ENCODE assay signal across 27 mouse cellular contexts in genomic region chr10:68512433-68513019, GRCm38 (mm10). TPM values are rescaled to one million over a fixed set of nuclear protein-coding genes. Genes with fewer than 3 reads are reported as not detected.
DNase-seq lines count a peak whose midpoint lies in the region; ATAC-seq lines count a peak whose summit lies in the region.
"Had no signal": no experiment of that assay in that cellular context is flagged by ENCODE, and none has a peak within 500 bp of the region (broad histone marks: within the 10 kb centered on the region; RNA-seq: fewer than 3 reads in every experiment).

No protein-coding gene starts in this region.

- peak; percentile 45 for DNase-seq in heart, embryonic 10.5 days (ENCODE audit: low spot score)
- peak; percentile 48 to 50 for DNase-seq in right cerebral cortex, adult 2 months (ENCODE audit: low spot score in 2 of 2)
- DNase-seq in right cerebral cortex, postnatal 10 days (ENCODE audit: low spot score in 2 of 2): no peak
- peak; percentile 24 for DNase-seq in fibroblast of lung, adult 2 months (ENCODE audit: low read depth)
- no peak for DNase-seq in adrenal gland, postnatal 25 days
- no peak for DNase-seq in embryo, embryonic 10 days (ENCODE audit: low spot score)
- DNase-seq in embryo, embryonic 10.5 days (ENCODE audit: low spot score): no peak
- DNase-seq: adrenal gland, postnatal 10 days; cerebellum, adult 18-20 months; cerebellum, postnatal 25 days; heart, postnatal 10 days; kidney, adult 18-20 months; kidney, postnatal 10 days; layer of hippocampus, adult 9-11 months; liver, postnatal 0 days; lung, postnatal 14 days; thymus, postnatal 36 days had no signal

- no peaks in the 10 kb centered on the region for H3K36me3 ChIP-seq in heart, embryonic 10.5 days
- H3K36me3 ChIP-seq in heart, embryonic 12.5 days: no peaks in the 10 kb centered on the region
- H3K36me3 ChIP-seq: embryonic facial prominence, embryonic 10.5 days; limb, embryonic 10.5 days; midbrain, embryonic 13.5 days; neural tube, embryonic 15.5 days had no signal

- no peak for ATAC-seq in heart, embryonic 12.5 days (ENCODE audit: insufficient number of reproducible peaks, low FRiP score)
- ATAC-seq: activated CD4-positive, CD25-positive, alpha-beta regulatory T cell, adult 4 months; CD4-positive, CD25-positive, alpha-beta regulatory T cell, adult 4 months; forebrain, embryonic 13.5 days; liver, postnatal 0 days; midbrain, embryonic 13.5 days had no signal

- H3K27me3 ChIP-seq in heart, embryonic 10.5 days (ENCODE audit: insufficient read depth, poor library complexity, severe bottlenecking): no peaks in the 10 kb centered on the region
- no peaks in the 10 kb centered on the region for H3K27me3 ChIP-seq in heart, embryonic 12.5 days (replicated peaks)
- H3K27me3 ChIP-seq: forebrain, embryonic 13.5 days; midbrain, embryonic 13.5 days; neural tube, embryonic 15.5 days had no signal

- H3K9ac ChIP-seq in heart, embryonic 12.5 days: no peak overlapping the region
- H3K9ac ChIP-seq: forebrain, embryonic 13.5 days; liver, postnatal 0 days; midbrain, embryonic 13.5 days; neural tube, embryonic 15.5 days had no signal

- no peak overlapping the region for H3K4me2 ChIP-seq in heart, embryonic 12.5 days
- H3K4me2 ChIP-seq: forebrain, embryonic 13.5 days; midbrain, embryonic 13.5 days; neural tube, embryonic 15.5 days had no signal

- H3K9me3 ChIP-seq in heart, embryonic 10.5 days: no peaks in the 10 kb centered on the region
- H3K9me3 ChIP-seq in heart, embryonic 12.5 days (replicated peaks): no peaks in the 10 kb centered on the region
- H3K9me3 ChIP-seq: embryonic facial prominence, embryonic 10.5 days; forebrain, embryonic 13.5 days; limb, embryonic 10.5 days; midbrain, embryonic 13.5 days; neural tube, embryonic 15.5 days had no signal

- H3K4me3 ChIP-seq in heart, embryonic 10.5 days: no peak overlapping the region
- no peak overlapping the region for H3K4me3 ChIP-seq in heart, embryonic 12.5 days
- H3K4me3 ChIP-seq: embryonic facial prominence, embryonic 10.5 days; forebrain, embryonic 13.5 days; limb, embryonic 10.5 days; midbrain, embryonic 13.5 days; neural tube, embryonic 15.5 days had no signal

- WGBS in heart, embryonic 10.5 days: 82% methylated on average over 8 of the region's 8 CpGs
- WGBS in heart, embryonic 12.5 days: 80% methylated on average over 8 of the region's 8 CpGs

- no peak overlapping the region for H3K27ac ChIP-seq in heart, embryonic 10.5 days
- no peak overlapping the region for H3K27ac ChIP-seq in heart, embryonic 12.5 days (ENCODE audit: poor library complexity, severe bottlenecking)
- H3K27ac ChIP-seq: embryonic facial prominence, embryonic 10.5 days; forebrain, embryonic 13.5 days; limb, embryonic 10.5 days; midbrain, embryonic 13.5 days; neural tube, embryonic 15.5 days had no signal

- H3K4me1 ChIP-seq in heart, embryonic 10.5 days: no peaks in the 10 kb centered on the region
- no peaks in the 10 kb centered on the region for H3K4me1 ChIP-seq in heart, embryonic 12.5 days (replicated peaks)
- H3K4me1 ChIP-seq: forebrain, embryonic 13.5 days; limb, embryonic 10.5 days; midbrain, embryonic 13.5 days; neural tube, embryonic 15.5 days had no signal

RNA-seq across cellular contexts. Expression of gene Cabcoco1, which starts 29.2 kb away (rescaled TPM):
- 5.0 and 13.7 TPM in 2 replicates for polyA plus RNA-seq in heart, embryonic 10.5 days (2016; fragmentation: Nextera tagmentation; extraction: Ambion mirVana)
- polyA plus RNA-seq in heart, embryonic 12.5 days (2016; fragmentation: Nextera tagmentation; extraction: Ambion mirVana): 22.6 and 23.1 TPM in 2 replicates
- 3.0 and 4.4 TPM in 2 replicates for total RNA-seq in adrenal gland, postnatal 25 days (2021)
- total RNA-seq: ES-E14; megakaryocyte, adult 5-6 weeks had no signal

Comparison
In these comparisons a context has a peak if more than half of its experiments do, and no peak if none do; other contexts are left out.
1. DNase-seq: peak in heart, embryonic 10.5 days (single experiment), right cerebral cortex, adult 2 months (2 of 2) and fibroblast of lung, adult 2 months (single experiment); none in right cerebral cortex, postnatal 10 days (0 of 2), adrenal gland, postnatal 25 days (single experiment), embryo, embryonic 10 days (single experiment) and embryo, embryonic 10.5 days (single experiment).